Mouse (Mus musculus) thymus, postnatal 25 days (tissue): ENCODE measurements around the gene Frmd4a.
"Not testable (repeated sequence)": the region's sequence is repeated elsewhere in the genome, so short reads cannot be mapped to it uniquely, and the experiment has no call there.

Experiments
- DNase-seq: peaks from one replicate; pipeline ENCODE4 v3.0.0; 2022

The Frmd4a gene

GRCm38 (mm10) chr2:4293726-4294125 lies 276.2 kb downstream of the Frmd4a start:
- no peak for DNase-seq

DNA sequence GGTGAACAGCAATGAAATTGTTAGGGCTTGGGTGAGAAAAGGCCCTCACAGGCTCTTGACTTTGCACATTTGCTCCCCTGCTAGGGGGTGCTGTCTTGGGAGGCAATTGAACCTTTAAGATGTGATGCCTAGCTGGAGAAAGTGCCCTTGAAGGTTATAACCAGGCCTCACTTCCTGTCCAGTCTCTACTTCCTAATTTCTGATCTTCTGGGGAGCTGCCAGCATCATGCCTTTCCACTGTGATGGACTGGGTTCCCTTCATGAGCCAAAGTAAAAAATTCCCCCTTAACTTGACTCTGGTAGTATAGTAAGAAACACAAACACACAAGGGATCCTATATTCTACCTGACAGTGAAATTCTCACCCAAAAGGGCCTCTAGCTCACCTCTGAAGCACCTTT lies 278.1 kb downstream of the Frmd4a start:
- DNase-seq = no peak

- no peak for DNase-seq
Observed at GRCm38 (mm10) chr2:4296881-4297280, 279.4 kb downstream of the Frmd4a start.

- no peak for DNase-seq
Observed at GRCm38 (mm10) chr2:4298325-4299215, 281.1 kb downstream of the Frmd4a start.

- DNase-seq = no peak
Observed at GRCm38 (mm10) chr2:4299593-4299992, 282.1 kb downstream of the Frmd4a start.

DNA sequence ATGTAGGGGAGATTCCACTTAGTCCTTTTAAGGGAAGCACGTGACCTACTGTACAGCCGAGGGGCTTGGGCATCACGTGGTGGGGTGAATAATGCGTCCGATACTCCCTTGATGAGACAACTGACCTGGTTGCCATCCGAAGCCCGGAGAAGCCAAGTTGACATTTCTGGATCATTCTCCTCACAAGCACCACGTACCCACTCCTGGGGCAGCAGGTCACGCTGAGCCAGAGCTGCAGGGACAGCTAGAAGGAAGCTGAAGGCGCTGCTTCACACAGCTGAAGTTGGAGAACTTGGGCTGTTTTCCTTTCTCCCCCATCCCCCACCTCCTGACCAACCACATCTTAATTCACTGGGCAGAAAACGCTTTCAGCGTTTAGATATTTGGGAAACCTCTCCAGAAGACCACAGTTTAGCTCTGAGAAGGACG lies 282.9 kb downstream of the Frmd4a start:
- DNase-seq = no peak

GRCm38 (mm10) chr2:4300816-4301215 lies 283.3 kb downstream of the Frmd4a start:
- no peak for DNase-seq

- no peak for DNase-seq
Observed at GRCm38 (mm10) chr2:4301256-4301655, 283.7 kb downstream of the Frmd4a start.

GRCm38 (mm10) chr2:4301692-4302091 lies 284.2 kb downstream of the Frmd4a start:
- DNase-seq = no peak

- no peak for DNase-seq
Observed at GRCm38 (mm10) chr2:4302119-4302518, 284.6 kb downstream of the Frmd4a start.

- DNase-seq = no peak
Observed at GRCm38 (mm10) chr2:4307076-4307475, 289.6 kb downstream of the Frmd4a start.

DNA sequence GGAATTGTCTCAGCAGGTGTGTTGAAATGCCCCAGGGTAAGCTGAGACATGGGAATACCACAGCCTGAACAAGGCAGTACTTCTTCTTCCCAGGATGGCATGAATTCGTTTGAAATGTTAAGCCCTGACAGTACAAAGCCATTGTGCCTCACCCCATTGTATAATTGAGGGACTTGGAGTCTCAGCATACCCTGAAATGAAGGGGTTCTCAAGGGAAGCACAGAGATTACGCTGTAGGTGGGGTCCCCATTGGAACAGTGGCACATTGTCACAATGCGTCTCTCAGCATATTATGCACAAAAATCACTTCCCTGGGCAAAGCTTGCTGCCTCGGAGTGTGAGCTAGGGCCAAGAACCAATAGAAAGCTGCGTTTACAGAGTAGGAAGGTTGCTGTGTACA lies 297.0 kb downstream of the Frmd4a start:
- DNase-seq = no peak

GRCm38 (mm10) chr2:4316589-4316988 lies 299.1 kb downstream of the Frmd4a start:
- no peak for DNase-seq

DNA sequence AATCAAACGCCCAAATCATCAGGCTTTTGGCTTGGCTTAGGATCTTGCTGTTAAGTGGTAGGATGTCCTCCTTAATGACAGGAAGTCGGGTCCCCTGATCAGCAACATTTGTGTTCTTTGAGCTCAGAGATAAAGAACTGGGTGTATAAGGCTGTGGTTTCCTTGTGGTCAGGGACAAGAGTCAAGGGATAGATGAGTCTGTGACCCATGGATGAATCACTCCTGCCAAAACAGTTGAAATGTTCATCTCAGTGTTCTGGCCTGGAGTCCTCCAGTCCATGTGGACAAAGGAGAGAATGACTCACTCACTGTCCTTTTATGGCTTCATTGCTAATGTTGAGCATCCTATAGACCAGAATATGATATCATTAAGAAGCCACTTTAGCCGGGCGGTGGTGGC lies 300.6 kb downstream of the Frmd4a start:
- DNase-seq = no peak

DNA sequence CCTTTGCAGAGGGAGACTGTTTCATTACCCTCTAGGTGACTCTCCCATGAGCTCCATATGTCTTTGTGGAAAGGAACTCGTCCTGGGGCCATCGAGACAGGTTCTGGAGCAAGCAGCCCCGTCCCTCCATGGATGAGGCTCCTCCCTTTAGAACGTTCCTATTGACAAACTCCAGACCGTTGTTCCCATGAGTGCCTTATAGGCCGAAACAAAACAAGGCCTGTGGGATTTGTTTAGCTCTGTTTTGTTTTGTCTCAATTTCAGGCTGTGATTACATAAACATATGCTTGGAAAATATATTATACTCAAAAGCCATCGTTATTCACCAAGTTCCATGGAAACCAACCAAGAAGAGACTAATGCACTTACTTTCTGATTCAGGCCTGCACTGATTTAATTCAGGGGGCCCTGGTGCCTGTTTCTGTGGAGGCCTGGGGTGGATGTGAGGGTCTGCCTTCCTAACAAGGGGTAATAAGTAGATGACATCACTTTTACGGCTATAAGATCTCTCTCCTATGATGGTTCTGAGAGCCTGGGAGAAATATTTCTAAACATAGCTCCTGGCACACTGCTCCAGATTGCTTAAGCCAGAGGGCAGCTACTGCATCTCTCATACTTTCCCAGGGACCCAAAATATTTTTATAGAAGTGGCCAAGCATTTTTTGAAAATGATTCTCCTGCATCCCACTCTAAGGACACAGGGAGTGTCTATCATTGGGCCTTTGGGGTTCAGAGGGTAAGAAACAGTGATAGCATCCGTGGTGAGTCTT lies 308.9 kb downstream of the Frmd4a start:
- no peak for DNase-seq

DNA sequence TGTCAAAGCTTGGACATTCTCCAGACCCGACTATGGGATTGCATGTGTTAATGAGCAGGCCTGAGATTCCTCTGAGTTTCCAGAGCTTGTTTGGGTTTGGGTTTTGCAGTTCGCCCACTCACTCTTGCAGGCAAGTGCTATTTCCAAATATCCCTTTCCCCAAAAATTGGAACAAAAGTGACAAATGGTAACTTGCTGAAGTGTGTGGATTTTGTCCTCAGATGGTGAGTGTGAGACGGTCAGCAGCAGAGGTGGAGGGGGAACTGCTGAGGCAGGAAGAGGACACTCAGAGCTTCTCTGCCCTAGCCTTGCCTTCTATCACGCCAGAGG lies 309.5 kb downstream of the Frmd4a start:
- DNase-seq = no peak

DNA sequence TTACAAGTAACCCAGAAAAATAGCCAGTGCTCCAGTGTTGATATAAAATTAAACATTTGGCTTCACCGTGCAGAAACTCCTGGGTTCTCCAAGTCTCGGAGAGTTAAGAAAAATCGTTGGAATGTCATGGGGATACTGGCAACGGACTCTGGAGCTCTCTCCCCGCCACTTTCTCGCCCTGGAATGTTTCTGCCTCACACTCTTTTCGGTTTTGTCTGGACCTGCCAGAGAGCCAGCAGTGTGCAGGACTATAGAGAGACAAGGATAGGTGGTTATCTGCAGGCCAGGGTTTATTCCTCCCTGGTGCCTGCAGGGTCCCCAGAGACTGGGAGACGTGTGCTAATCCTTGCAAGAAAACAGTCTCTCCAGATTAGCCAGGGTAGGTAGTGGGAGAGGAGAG lies 314.9 kb downstream of the Frmd4a start:
- no peak for DNase-seq

GRCm38 (mm10) chr2:4334201-4334600 lies 316.7 kb downstream of the Frmd4a start:
- no peak for DNase-seq

- no peak for DNase-seq
Observed at GRCm38 (mm10) chr2:4334936-4335335, 317.4 kb downstream of the Frmd4a start.

DNA sequence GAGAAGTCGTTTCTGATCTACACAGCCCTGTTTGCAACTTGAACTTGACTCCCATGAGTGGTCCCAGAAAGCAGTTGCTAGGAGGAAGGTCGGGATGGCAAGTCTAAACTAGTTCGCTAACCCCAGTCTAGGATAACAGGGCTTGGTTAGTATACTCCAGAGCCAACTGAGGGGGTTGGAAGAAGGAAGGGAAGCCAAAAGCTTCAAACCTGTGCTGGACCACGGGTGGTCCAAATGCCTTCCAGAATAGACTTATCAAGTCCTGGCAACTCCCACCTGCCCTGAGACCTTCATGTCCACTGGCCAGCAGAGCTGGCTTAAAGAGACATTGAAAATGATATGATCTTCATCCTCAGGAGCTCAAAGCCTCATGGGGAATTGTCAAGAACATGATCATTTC lies 318.4 kb downstream of the Frmd4a start:
- DNase-seq = no peak

DNA sequence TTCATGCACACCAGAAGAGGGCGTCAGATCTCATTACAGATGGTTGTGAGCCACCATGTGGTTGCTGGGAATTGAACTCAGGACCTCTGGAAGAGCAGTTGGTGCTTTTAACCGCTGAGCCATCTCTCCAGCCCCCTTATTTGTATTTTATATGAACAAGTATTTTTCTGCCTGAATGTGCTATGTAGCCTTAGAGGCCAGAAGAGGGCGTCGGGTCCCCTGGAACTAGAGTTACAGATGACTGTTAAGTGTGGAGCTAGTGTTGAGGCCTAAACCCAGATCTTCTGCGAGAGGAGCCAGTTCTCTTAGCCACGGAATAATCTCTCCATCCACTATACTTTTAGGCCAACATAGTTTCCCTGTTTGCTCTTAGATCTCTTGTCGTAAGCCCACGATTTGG lies 320.8 kb downstream of the Frmd4a start:
- DNase-seq = not testable (repeated sequence)

- no peak for DNase-seq
Observed at GRCm38 (mm10) chr2:4339128-4339527, 321.6 kb downstream of the Frmd4a start.

GRCm38 (mm10) chr2:4339530-4340218 lies 322.2 kb downstream of the Frmd4a start:
- no peak for DNase-seq

DNA sequence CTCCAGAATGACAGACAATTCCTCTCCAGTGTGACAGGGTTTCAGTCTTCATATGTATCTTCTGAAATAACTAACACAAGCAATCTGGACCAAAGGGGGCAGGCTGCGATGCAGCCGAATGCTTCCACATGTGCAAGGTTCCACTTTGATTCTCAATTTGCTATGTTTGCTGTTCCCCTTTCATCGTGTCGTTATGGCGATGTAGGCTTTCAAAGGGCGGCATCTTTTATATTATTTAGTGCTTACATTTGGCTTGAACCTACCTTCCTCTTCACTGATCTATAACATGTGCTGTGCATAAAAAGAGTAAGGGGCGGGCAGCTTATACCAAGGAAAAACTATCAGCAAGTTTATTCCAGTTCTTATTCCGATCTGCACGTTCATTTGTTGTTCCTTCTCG lies 322.9 kb downstream of the Frmd4a start:
- DNase-seq = no peak
